Mouse (Mus musculus): ENCODE data around the gene Gm20379. TPM values are rescaled to one million over a fixed set of nuclear protein-coding genes. Genes with fewer than 3 reads are reported as not detected.
A peak's percentile ranks its signal among the peaks of the same experiment; 100 is the strongest.

Gm20379 gene
- not detected in 2 replicates for total RNA-seq (2017)

- ATAC-seq (replicated peaks in 1 of 2; ENCODE audit: insufficient read depth in 1 of 2, low FRiP score in 2 of 2, low TSS enrichment in 1 of 2, low read depth in 1 of 2, poor library complexity in 2 of 2, severe bottlenecking in 2 of 2): no peak
These were observed at the start of gene Gm20379 for GRCm38 (mm10) chr13:92305680-92306079. Gene Gm20379, plus strand, starts transcription at chr13:92305980.

DNA sequence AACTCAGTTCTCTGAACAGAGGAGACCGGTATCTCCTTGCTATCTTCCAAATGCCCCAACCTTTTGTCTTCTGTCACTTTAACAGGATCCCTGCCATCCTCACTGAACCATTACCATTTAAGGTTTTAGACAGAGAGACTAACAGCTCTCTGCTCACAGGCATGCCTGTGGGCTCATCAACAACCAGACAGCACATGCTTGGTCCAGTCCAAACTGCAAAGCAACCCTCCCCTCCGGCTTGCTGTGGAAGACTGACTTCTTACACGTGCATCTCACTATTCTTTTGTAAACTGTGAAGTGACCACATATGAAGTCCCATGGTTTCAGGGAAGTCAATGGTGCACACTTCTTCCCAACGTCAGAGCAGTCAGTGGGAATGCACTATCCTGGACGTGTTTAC is 44.5 kb upstream of the Gm20379 start:
- no peak for ATAC-seq (replicated peaks in 1 of 2; ENCODE audit: insufficient read depth in 1 of 2, low FRiP score in 2 of 2, low TSS enrichment in 1 of 2, low read depth in 1 of 2, poor library complexity in 2 of 2, severe bottlenecking in 2 of 2)

- no peak for ATAC-seq (replicated peaks in 1 of 2; ENCODE audit: insufficient read depth in 1 of 2, low FRiP score in 2 of 2, low TSS enrichment in 1 of 2, low read depth in 1 of 2, poor library complexity in 2 of 2, severe bottlenecking in 2 of 2)
These were observed 42.2 kb upstream of the Gm20379 start for GRCm38 (mm10) chr13:92263566-92263965.

DNA sequence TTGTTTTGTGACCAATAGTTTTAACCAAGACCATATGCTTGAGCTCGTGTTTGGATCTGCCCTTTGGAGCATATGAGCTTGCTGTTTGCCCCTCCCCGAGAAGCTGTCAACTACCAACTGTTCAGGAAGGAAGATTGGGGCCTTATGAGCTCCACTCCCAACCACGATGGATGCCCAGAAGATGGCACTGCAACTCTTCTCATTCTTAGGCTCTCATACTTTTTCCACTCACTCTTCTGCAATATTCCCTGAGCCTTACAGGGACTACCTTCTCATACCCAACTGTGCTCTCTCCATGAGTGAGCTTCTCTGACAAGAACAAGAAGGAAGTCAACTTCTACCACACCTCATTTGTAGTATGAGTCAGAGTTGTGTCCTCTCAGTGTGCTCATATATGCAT is 38.7 kb upstream of the Gm20379 start:
- peak; percentile 58 to 67; a peak in 3 of 4 replicates for ATAC-seq (replicated peaks in 1 of 2; ENCODE audit: insufficient read depth in 1 of 2, low FRiP score in 2 of 2, low TSS enrichment in 1 of 2, low read depth in 1 of 2, poor library complexity in 2 of 2, severe bottlenecking in 2 of 2)

GRCm38 (mm10) chr13:92274274-92275198 is 31.2 kb upstream of the Gm20379 start:
- peak; percentile 97 to 99 for ATAC-seq (replicated peaks in 1 of 2; ENCODE audit: insufficient read depth in 1 of 2, low FRiP score in 2 of 2, low TSS enrichment in 1 of 2, low read depth in 1 of 2, poor library complexity in 2 of 2, severe bottlenecking in 2 of 2)

GRCm38 (mm10) chr13:92275292-92275691 is 30.5 kb upstream of the Gm20379 start:
- ATAC-seq (replicated peaks in 1 of 2; ENCODE audit: insufficient read depth in 1 of 2, low FRiP score in 2 of 2, low TSS enrichment in 1 of 2, low read depth in 1 of 2, poor library complexity in 2 of 2, severe bottlenecking in 2 of 2): no peak

DNA sequence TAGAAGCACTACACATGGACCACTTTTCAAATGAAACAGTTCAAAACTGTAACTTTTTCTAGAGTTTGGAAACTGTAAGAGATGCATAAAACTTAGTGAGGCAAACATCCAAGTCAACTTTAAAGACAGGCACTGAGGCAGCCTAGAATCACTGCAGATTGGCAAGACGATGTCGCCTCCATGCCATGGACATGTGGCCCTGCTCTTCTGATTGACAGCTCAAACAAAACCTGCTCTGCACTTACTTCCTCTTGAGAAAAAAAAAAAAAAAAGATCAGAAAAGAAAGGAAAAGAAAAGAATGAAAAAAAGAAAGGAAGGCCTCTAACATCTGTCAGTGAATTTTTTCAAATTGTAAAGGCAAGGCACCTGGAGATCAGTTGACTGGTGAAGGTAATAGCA is 28.8 kb upstream of the Gm20379 start:
- no peak for ATAC-seq (replicated peaks in 1 of 2; ENCODE audit: insufficient read depth in 1 of 2, low FRiP score in 2 of 2, low TSS enrichment in 1 of 2, low read depth in 1 of 2, poor library complexity in 2 of 2, severe bottlenecking in 2 of 2)

DNA sequence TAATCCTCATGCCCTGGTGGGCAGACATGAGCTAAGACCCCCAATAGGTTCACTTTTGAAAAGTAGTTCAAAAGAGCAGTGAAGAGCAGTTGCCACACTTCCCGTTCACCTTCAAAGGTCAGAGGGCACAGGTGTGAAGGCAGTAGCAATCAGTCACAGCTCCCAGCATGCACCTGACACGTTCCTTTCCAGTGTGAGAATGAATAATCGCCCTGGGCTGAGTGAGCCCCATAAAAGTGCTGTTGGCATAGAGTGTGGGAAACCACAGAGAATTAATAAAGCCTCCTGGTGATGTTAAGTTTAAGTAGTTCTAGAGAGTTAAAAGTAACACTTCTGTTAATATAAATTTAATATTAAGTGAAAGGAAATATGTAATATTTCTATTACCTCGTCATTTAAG is 14.2 kb upstream of the Gm20379 start:
- ATAC-seq (replicated peaks in 1 of 2; ENCODE audit: insufficient read depth in 1 of 2, low FRiP score in 2 of 2, low TSS enrichment in 1 of 2, low read depth in 1 of 2, poor library complexity in 2 of 2, severe bottlenecking in 2 of 2): no peak

GRCm38 (mm10) chr13:92293883-92294282 is 11.9 kb upstream of the Gm20379 start:
- no peak for ATAC-seq (replicated peaks in 1 of 2; ENCODE audit: insufficient read depth in 1 of 2, low FRiP score in 2 of 2, low TSS enrichment in 1 of 2, low read depth in 1 of 2, poor library complexity in 2 of 2, severe bottlenecking in 2 of 2)

DNA sequence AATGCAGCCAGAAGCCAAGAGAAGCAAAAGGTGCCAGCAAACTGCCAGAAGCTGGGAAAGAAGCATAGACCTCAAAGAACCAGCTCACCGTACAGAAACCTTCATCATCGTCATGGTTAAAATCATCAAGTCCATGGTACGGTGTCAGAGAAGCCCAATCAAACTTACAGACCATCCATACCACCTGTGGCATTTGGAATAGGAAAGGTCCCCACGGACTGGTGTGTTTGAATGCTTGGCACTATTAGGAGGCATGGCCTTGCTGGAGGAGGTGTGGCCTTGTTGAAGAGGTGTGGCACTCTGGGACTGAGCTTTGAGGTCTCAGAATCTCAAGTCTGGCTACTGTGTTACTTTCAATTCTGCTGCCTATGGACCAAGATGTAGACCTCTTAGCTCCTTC is 9.3 kb upstream of the Gm20379 start:
- ATAC-seq (replicated peaks in 1 of 2; ENCODE audit: insufficient read depth in 1 of 2, low FRiP score in 2 of 2, low TSS enrichment in 1 of 2, low read depth in 1 of 2, poor library complexity in 2 of 2, severe bottlenecking in 2 of 2): no peak

- no peak for ATAC-seq (replicated peaks in 1 of 2; ENCODE audit: insufficient read depth in 1 of 2, low FRiP score in 2 of 2, low TSS enrichment in 1 of 2, low read depth in 1 of 2, poor library complexity in 2 of 2, severe bottlenecking in 2 of 2)
These were observed 8.8 kb upstream of the Gm20379 start for GRCm38 (mm10) chr13:92297021-92297420.

GRCm38 (mm10) chr13:92299522-92299921 is 6.3 kb upstream of the Gm20379 start:
- no peak for ATAC-seq (replicated peaks in 1 of 2; ENCODE audit: insufficient read depth in 1 of 2, low FRiP score in 2 of 2, low TSS enrichment in 1 of 2, low read depth in 1 of 2, poor library complexity in 2 of 2, severe bottlenecking in 2 of 2)

GRCm38 (mm10) chr13:92301754-92302153 is 4.0 kb upstream of the Gm20379 start:
- ATAC-seq (replicated peaks in 1 of 2; ENCODE audit: insufficient read depth in 1 of 2, low FRiP score in 2 of 2, low TSS enrichment in 1 of 2, low read depth in 1 of 2, poor library complexity in 2 of 2, severe bottlenecking in 2 of 2): no peak

GRCm38 (mm10) chr13:92302466-92302865 is 3.3 kb upstream of the Gm20379 start:
- no peak for ATAC-seq (replicated peaks in 1 of 2; ENCODE audit: insufficient read depth in 1 of 2, low FRiP score in 2 of 2, low TSS enrichment in 1 of 2, low read depth in 1 of 2, poor library complexity in 2 of 2, severe bottlenecking in 2 of 2)

DNA sequence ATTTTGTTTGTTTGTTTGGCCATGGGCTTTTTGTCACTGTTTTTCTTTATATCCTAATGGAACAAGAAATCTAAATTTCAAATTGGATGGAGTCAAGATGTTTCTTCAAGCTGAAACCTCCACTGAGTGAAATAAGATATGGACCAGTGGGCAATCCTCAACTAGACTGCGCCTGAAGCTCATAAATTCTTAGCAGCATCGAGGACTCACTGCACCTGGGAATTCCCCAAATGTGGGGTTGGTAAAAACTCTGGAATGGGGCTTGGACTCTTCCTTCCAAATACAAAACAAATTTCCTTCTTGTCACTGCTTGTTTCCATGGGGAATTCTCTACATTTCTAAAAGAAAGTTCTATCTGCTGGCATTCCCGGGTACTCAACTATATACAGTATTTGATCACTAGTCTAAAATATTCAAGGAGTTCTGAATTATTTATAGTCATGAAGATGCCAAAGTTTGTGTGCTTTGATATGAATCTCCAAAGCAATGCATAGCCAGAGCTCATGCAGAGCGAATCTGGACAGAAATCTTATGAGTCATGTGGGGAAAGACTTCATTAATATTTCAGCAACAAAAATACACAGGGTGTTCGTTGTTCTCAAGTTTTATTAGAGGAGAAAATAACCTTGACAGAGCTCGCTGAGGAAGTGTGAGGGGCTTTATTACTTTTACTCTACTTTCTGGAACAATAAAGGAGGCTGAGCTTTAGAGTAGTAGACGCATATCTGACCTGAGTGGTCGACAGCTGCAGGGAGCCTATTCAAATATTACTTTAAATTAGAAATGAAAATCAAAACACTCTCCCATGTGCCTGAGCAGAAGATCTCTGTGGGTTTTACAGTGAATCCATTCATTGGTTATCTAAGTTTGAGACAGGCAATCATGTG is 2.5 kb upstream of the Gm20379 start:
- no peak for ATAC-seq (replicated peaks in 1 of 2; ENCODE audit: insufficient read depth in 1 of 2, low FRiP score in 2 of 2, low TSS enrichment in 1 of 2, low read depth in 1 of 2, poor library complexity in 2 of 2, severe bottlenecking in 2 of 2)

DNA sequence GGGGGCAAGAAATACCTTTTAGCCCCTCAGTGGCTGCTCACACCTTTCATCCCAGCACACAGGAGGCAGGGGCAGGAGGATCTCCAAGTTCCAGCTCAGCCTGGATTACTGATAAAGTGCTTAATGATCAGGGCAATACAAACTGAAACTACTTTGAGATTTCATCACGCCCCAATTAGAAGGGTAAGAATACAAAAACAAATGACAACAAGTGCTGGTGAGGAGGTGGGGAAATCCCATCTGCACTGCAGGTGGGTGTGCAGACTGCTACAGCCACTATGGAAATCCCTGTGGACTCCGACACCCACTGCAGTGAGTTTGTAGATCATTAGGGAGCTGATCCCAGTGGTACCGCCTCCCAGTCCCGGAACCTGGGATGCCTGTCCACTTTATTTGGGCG is 1.5 kb upstream of the Gm20379 start:
- ATAC-seq (replicated peaks in 1 of 2; ENCODE audit: insufficient read depth in 1 of 2, low FRiP score in 2 of 2, low TSS enrichment in 1 of 2, low read depth in 1 of 2, poor library complexity in 2 of 2, severe bottlenecking in 2 of 2): no peak

DNA sequence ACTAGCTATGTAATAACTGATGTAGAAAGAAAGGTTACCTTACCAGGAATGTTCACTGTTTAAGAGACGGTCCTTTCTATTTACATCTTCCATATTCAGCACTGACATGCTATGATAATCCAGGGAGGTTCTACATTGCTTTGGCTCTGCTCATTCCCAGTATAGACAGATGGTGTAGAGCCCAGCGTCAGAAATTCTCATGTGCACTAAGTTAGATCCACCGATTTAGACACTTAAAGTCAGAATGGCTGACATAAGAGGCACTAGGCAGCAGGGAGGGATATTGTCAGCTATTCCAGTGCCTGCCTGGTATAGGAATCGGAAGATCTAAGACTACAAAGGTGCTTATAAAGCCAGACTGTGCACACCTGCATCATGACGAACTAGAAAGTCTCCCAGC is 8.8 kb downstream of the Gm20379 start:
- ATAC-seq (replicated peaks in 1 of 2; ENCODE audit: insufficient read depth in 1 of 2, low FRiP score in 2 of 2, low TSS enrichment in 1 of 2, low read depth in 1 of 2, poor library complexity in 2 of 2, severe bottlenecking in 2 of 2): no peak

GRCm38 (mm10) chr13:92320770-92321169 is 15.0 kb downstream of the Gm20379 start:
- peak; percentile 88 to 91 for ATAC-seq (replicated peaks in 1 of 2; ENCODE audit: insufficient read depth in 1 of 2, low FRiP score in 2 of 2, low TSS enrichment in 1 of 2, low read depth in 1 of 2, poor library complexity in 2 of 2, severe bottlenecking in 2 of 2)
